ENCODE assay signal across 22 mouse cellular contexts in the genomic region with DNA sequence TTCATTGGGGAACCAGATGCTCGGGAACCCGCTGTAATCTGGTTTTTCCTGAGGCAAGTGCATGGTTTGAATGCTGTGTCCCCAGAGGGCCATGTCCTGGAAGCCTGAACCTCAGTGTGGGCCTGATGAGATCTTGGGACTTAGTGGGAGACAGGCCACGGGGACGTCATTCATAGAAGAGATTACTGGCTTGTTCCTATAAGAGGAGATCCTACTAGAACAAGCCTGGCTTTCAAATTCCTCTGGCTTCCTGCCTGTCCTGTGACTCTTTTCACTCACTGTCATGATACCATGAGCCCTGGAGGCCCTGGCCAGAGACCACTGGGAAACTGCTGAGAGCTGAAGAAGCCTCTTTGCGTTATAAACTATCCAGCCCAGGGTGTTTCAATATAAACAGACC.
A peak's percentile ranks its signal among the peaks of the same experiment; 100 is the strongest.
DNase-seq lines count a peak whose midpoint lies in the region; ATAC-seq lines count a peak whose summit lies in the region.
"Had no signal": no experiment of that assay in that cellular context is flagged by ENCODE, and none has a peak within 500 bp of the region (broad histone marks: within the 10 kb centered on the region; RNA-seq: fewer than 3 reads in every experiment).

No protein-coding gene starts in this region.

- no peak for ATAC-seq in heart, embryonic 13.5 days (ENCODE audit: extremely low read depth, insufficient number of reproducible peaks, low FRiP score, low TSS enrichment)
- no peak for ATAC-seq in liver, embryonic 11.5 days (replicated peaks; ENCODE audit: low FRiP score)
- ATAC-seq: forebrain, embryonic 16.5 days; intestine, embryonic 16.5 days; midbrain, embryonic 13.5 days had no signal

- no peaks in the 10 kb centered on the region for H3K36me3 ChIP-seq in heart, embryonic 13.5 days
- no peaks in the 10 kb centered on the region for H3K36me3 ChIP-seq in liver, embryonic 11.5 days (ENCODE audit: control insufficient read depth, insufficient read depth, low read length)
- H3K36me3 ChIP-seq: embryonic facial prominence, embryonic 12.5 days; hindbrain, embryonic 15.5 days; kidney, embryonic 15.5 days; limb, embryonic 12.5 days; midbrain, embryonic 13.5 days; neural tube, embryonic 12.5 days had no signal

- 0 out of 2 replicates have a peak overlapping the region, but pooled peaks have one; percentile 21 for H3K27ac ChIP-seq in heart, embryonic 13.5 days (replicated peaks)
- H3K27ac ChIP-seq in liver, embryonic 11.5 days (ENCODE audit: low read depth, low read length), result no peak overlapping the region
- H3K27ac ChIP-seq: embryonic facial prominence, embryonic 12.5 days; hindbrain, embryonic 15.5 days; kidney, embryonic 15.5 days; limb, embryonic 12.5 days; liver, embryonic 14.5 days; midbrain, embryonic 13.5 days; neural tube, embryonic 12.5 days had no signal

- H3K4me3 ChIP-seq in heart, embryonic 13.5 days, result no peak overlapping the region
- no peak overlapping the region for H3K4me3 ChIP-seq in liver, embryonic 11.5 days (ENCODE audit: low read depth, low read length)
- H3K4me3 ChIP-seq: embryonic facial prominence, embryonic 12.5 days; hindbrain, embryonic 15.5 days; kidney, embryonic 15.5 days; limb, embryonic 12.5 days; midbrain, embryonic 13.5 days; neural tube, embryonic 12.5 days had no signal

- no peaks in the 10 kb centered on the region for H3K9me3 ChIP-seq in heart, embryonic 13.5 days
- no peaks in the 10 kb centered on the region for H3K9me3 ChIP-seq in liver, embryonic 11.5 days (ENCODE audit: control insufficient read depth, low read length)
- H3K9me3 ChIP-seq: embryonic facial prominence, embryonic 12.5 days; hindbrain, embryonic 15.5 days; kidney, embryonic 15.5 days; limb, embryonic 12.5 days; midbrain, embryonic 13.5 days; neural tube, embryonic 12.5 days had no signal

- 43% methylated on average over 5 of the region's 5 CpGs for WGBS in heart, embryonic 13.5 days
- WGBS in liver, embryonic 11.5 days, result 74% methylated on average over 5 of the region's 5 CpGs

- no peak overlapping the region for H3K9ac ChIP-seq in heart, embryonic 13.5 days
- H3K9ac ChIP-seq in liver, embryonic 11.5 days (ENCODE audit: low read depth, low read length), result no peak overlapping the region
- H3K9ac ChIP-seq: embryonic facial prominence, embryonic 12.5 days; hindbrain, embryonic 15.5 days; kidney, embryonic 15.5 days; limb, embryonic 12.5 days; liver, embryonic 14.5 days; midbrain, embryonic 13.5 days; neural tube, embryonic 12.5 days had no signal

- peak; percentile 49 for DNase-seq in gastrocnemius, adult 18-20 months (ENCODE audit: low spot score)
- no peak for DNase-seq in gastrocnemius, postnatal 4 days (ENCODE audit: low spot score in 2 of 2)
- DNase-seq in lung, postnatal 10 days, result peak; percentile 45
- no peak for DNase-seq in lung, postnatal 14 days
- DNase-seq in left cerebral cortex, adult 9 months (ENCODE audit: low spot score in 2 of 2), result no peak
- DNase-seq in liver, embryonic 11.5 days (ENCODE audit: low spot score), result no peak
- DNase-seq in layer of hippocampus, adult 9-11 months, result no peak
- DNase-seq: adrenal gland, adult 8-10 months; cerebellum, adult 8-10 months; kidney, postnatal 4 days; right cerebral cortex, adult 18-20 months; thymus, postnatal 36 days had no signal

- H3K27me3 ChIP-seq in heart, embryonic 13.5 days (replicated peaks), result peaks cover 18% of the 10 kb centered on the region; the same call in 1 of the 2 replicates
- H3K27me3 ChIP-seq in liver, embryonic 11.5 days (replicated peaks; ENCODE audit: control insufficient read depth, insufficient read depth, low read length), result peaks cover 3% of the 10 kb centered on the region
- H3K27me3 ChIP-seq: embryonic facial prominence, embryonic 12.5 days; limb, embryonic 12.5 days; neural tube, embryonic 12.5 days had no signal

- H3K4me2 ChIP-seq in heart, embryonic 13.5 days, result no peak overlapping the region
- H3K4me2 ChIP-seq in liver, embryonic 11.5 days, result no peak overlapping the region
- H3K4me2 ChIP-seq: embryonic facial prominence, embryonic 12.5 days; hindbrain, embryonic 15.5 days; kidney, embryonic 15.5 days; limb, embryonic 12.5 days; midbrain, embryonic 13.5 days; neural tube, embryonic 12.5 days had no signal

- peaks cover 28% of the 10 kb centered on the region for H3K4me1 ChIP-seq in heart, embryonic 13.5 days
- peaks cover 3% of the 10 kb centered on the region for H3K4me1 ChIP-seq in liver, embryonic 11.5 days (replicated peaks; ENCODE audit: control insufficient read depth, insufficient read depth, low read length)

Comparison
In these comparisons a context has a peak if more than half of its experiments do, and no peak if none do; other contexts are left out.
1. DNase-seq: peak in gastrocnemius, adult 18-20 months (single experiment) and lung, postnatal 10 days (single experiment); none in gastrocnemius, postnatal 4 days (0 of 2), lung, postnatal 14 days (single experiment), left cerebral cortex, adult 9 months (0 of 2), liver, embryonic 11.5 days (single experiment) and layer of hippocampus, adult 9-11 months (single experiment).